Mouse (Mus musculus) hindbrain, embryonic 14.5 days (tissue): ENCODE measurements at regions not wholly inside any gene's neighbourhood (a gene's known extent, or its start where the extent isn't known, plus 50 kb on each side); places are given as distances from the start of the nearest gene placed in this dataset.

Experiments used
- ATAC-seq: fragments of 200-750 bp; cut with Nextera tagmentation; 2 replicates; pipeline ENCODE4 v1.8.0; 2017; ENCODE audit warnings: moderate number of reproducible peaks, mild to moderate bottlenecking, moderate TSS enrichment, moderate library complexity; ENCODE audit not compliant: low FRiP score
- DNase-seq: peaks from one replicate; pipeline ENCODE4 v3.0.0-alpha.2; 2015; ENCODE audit warnings: low spot score
- H3K27ac ChIP-seq: fragments of 300-500 bp; sonication (generic); 2 replicates; pipeline ENCODE4 v1.5.1; 2014; ENCODE audit warnings: mild to moderate bottlenecking, moderate library complexity
- H3K27me3 ChIP-seq: fragments of 300-500 bp; sonication (generic); 2 replicates; pipeline ENCODE4 v1.6.1; 2014; ENCODE audit warnings: mild to moderate bottlenecking, low read length, mixed read lengths; ENCODE audit not compliant: control insufficient read depth, insufficient read depth
- H3K36me3 ChIP-seq: fragments of 300-500 bp; sonication (generic); replicated peaks from 2 replicates; pipeline ENCODE4 v1.6.1; 2014; ENCODE audit not compliant: control insufficient read depth, insufficient read depth
- H3K4me1 ChIP-seq: fragments of 300-500 bp; sonication (generic); replicated peaks from 2 replicates; pipeline ENCODE4 v1.6.1; 2014; ENCODE audit warnings: antibody characterized with exemption, low read length, mixed read lengths; ENCODE audit not compliant: control insufficient read depth, insufficient read depth
- H3K4me2 ChIP-seq: fragments of 300-500 bp; sonication (generic); replicated peaks from 2 replicates; pipeline ENCODE4 v1.6.1; 2014; ENCODE audit warnings: mild to moderate bottlenecking, moderate library complexity
- H3K4me3 ChIP-seq: fragments of 300-500 bp; sonication (generic); replicated peaks from 2 replicates; pipeline ENCODE4 v1.5.1; 2014; ENCODE audit warnings: mild to moderate bottlenecking, low read length
- H3K9ac ChIP-seq: fragments of 300-500 bp; sonication (generic); 2 replicates; pipeline ENCODE4 v1.6.1; 2014
- H3K9me3 ChIP-seq: fragments of 300-500 bp; sonication (generic); 2 replicates; pipeline ENCODE4 v1.6.1; 2016; ENCODE audit warnings: low read length; ENCODE audit not compliant: control insufficient read depth
- WGBS: fragments of 180-500 bp; shearing (Covaris S2); extraction: QIAGEN DNeasy Blood & Tissue Kit; methylation state at CpG from one replicate; pipeline ENCODE4 v1.1.7; 2014; 5-methylcytosine and 5-hydroxymethylcytosine counted together

DNA sequence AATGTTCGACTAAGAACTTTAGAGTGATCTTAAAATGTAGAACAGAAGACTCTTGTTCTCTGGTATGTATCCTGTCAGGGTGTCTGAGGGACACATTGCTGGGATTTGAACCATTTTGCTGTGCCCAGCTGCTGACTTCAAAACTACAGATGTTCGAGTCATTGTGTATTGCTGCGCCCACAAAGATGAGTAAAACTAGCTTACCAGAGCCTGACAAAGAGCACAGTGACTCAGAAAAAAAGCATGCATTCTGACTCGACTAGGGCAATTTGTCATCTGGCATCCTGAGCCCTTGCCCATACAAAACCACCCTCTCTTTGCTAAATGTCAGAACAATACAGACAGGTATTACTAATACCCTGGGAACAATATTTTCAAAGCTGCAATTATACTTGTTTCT, 438.6 kb upstream of the Tenm3 start:
- H3K9ac ChIP-seq: no peak overlapping the region
- WGBS: 36% methylated on average over 4 of the region's 4 CpGs
- DNase-seq: no peak
- H3K27ac ChIP-seq: no peak overlapping the region
- no peak overlapping the region for H3K4me3 ChIP-seq
- no peak for ATAC-seq
- no peaks in the 10 kb centered on the region for H3K27me3 ChIP-seq
- H3K36me3 ChIP-seq: no peaks in the 10 kb centered on the region
- H3K9me3 ChIP-seq: no peaks in the 10 kb centered on the region
- no peaks in the 10 kb centered on the region for H3K4me1 ChIP-seq
- no peak overlapping the region for H3K4me2 ChIP-seq

- no peaks in the 10 kb centered on the region for H3K36me3 ChIP-seq
- H3K27ac ChIP-seq: no peak overlapping the region
- no peak overlapping the region for H3K4me2 ChIP-seq
- no peak for DNase-seq
- H3K9ac ChIP-seq: no peak overlapping the region
- no peak for ATAC-seq
- H3K4me3 ChIP-seq: no peak overlapping the region
- no peaks in the 10 kb centered on the region for H3K4me1 ChIP-seq
- no peaks in the 10 kb centered on the region for H3K9me3 ChIP-seq
- WGBS: 55% methylated on average over 5 of the region's 5 CpGs
- H3K27me3 ChIP-seq: no peaks in the 10 kb centered on the region
Measured at GRCm38 (mm10) chr8:49281254-49281653, 437.5 kb upstream of the Tenm3 start.

- Histone ChIP-seq H3K4me1 (no peaks in the 10 kb centered on the region), H3K27ac (no peak overlapping the region), H3K4me3 (no peak overlapping the region), H3K27me3 (no peaks in the 10 kb centered on the region), H3K36me3 (no peaks in the 10 kb centered on the region), H3K4me2 (no peak overlapping the region), H3K9ac (no peak overlapping the region), H3K9me3 (no peaks in the 10 kb centered on the region)
- 70% methylated on average over 4 of the region's 4 CpGs for WGBS
- no peak for DNase-seq
- no peak for ATAC-seq
Measured at GRCm38 (mm10) chr8:49274031-49274430, 430.3 kb upstream of the Tenm3 start.

- H3K4me1 ChIP-seq: no peaks in the 10 kb centered on the region
- no peak for DNase-seq
- no peak overlapping the region for H3K27ac ChIP-seq
- WGBS: 91% methylated on average over 1 of the region's 1 CpGs
- no peak for ATAC-seq
- H3K4me3 ChIP-seq: no peak overlapping the region
- no peaks in the 10 kb centered on the region for H3K9me3 ChIP-seq
- H3K36me3 ChIP-seq: no peaks in the 10 kb centered on the region
- no peaks in the 10 kb centered on the region for H3K27me3 ChIP-seq
- H3K9ac ChIP-seq: no peak overlapping the region
- no peak overlapping the region for H3K4me2 ChIP-seq
Measured at GRCm38 (mm10) chr8:49273109-49273508, 429.4 kb upstream of the Tenm3 start.

DNA sequence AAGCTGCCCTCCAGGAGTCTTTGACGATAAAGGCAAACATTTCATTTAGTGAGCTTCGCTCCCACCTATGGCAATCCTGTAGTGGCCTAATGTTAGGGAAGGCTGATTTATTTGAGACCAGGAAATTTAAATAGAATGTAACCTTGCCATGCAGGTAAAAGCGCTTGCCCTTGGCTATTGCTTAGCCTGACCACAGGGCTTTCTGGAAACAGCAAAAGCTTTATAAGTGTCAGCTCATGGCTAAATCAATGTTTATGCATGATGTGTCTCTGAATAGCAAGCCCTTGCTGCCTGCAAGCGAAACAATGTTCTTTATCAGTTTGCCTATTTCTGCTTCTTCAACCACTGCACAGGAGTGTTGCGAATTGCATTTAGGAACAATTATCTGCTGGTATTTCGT, 419.7 kb upstream of the Tenm3 start:
- ATAC-seq: no peak
- Histone ChIP-seq H3K36me3 (no peaks in the 10 kb centered on the region), H3K27me3 (no peaks in the 10 kb centered on the region), H3K9ac (no peak overlapping the region), H3K27ac (peak overlapping the region; percentile 15; the same call in 1 of the 2 replicates), H3K4me2 (no peak overlapping the region), H3K4me3 (no peak overlapping the region), H3K9me3 (no peaks in the 10 kb centered on the region), H3K4me1 (peaks cover 20% of the 10 kb centered on the region)
- 24% methylated on average over 6 of the region's 6 CpGs for WGBS
- no peak for DNase-seq

GRCm38 (mm10) chr8:49262797-49263196, 419.0 kb upstream of the Tenm3 start:
- ATAC-seq: no peak
- 14% methylated on average over 3 of the region's 3 CpGs for WGBS
- H3K4me1 ChIP-seq: peaks cover 20% of the 10 kb centered on the region
- H3K36me3 ChIP-seq: no peaks in the 10 kb centered on the region
- no peaks in the 10 kb centered on the region for H3K9me3 ChIP-seq
- H3K4me3 ChIP-seq: no peak overlapping the region
- H3K27me3 ChIP-seq: no peaks in the 10 kb centered on the region
- no peak overlapping the region for H3K27ac ChIP-seq
- H3K4me2 ChIP-seq: no peak overlapping the region
- no peak for DNase-seq
- H3K9ac ChIP-seq: no peak overlapping the region

DNA sequence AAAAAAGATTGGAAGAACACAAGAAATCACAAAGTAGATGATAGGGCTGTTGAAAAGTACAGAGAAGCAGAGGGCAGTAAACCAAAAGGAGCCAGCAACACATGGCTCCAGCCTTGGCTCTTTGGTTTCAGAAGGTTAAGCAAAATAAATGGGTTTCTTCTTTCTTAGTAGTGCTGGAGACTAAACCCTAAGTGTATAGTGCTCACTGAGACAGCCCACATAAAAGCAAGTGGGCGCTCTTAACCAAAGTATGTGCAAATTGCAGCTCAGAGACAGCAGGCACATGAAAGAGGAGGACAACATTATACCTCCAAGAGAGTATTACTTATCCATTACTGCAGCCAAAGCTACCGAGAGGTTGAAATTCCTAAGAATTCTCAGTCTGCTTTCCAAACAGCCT, 412.2 kb upstream of the Tenm3 start:
- H3K4me1 ChIP-seq: no peaks in the 10 kb centered on the region
- no peak overlapping the region for H3K4me3 ChIP-seq
- no peaks in the 10 kb centered on the region for H3K27me3 ChIP-seq
- no peak overlapping the region for H3K9ac ChIP-seq
- H3K27ac ChIP-seq: no peak overlapping the region
- H3K36me3 ChIP-seq: no peaks in the 10 kb centered on the region
- no peaks in the 10 kb centered on the region for H3K9me3 ChIP-seq
- H3K4me2 ChIP-seq: no peak overlapping the region
- 96% methylated on average over 2 of the region's 2 CpGs for WGBS
- no peak for ATAC-seq
- DNase-seq: no peak

- Histone ChIP-seq H3K27me3 (no peaks in the 10 kb centered on the region), H3K4me1 (no peaks in the 10 kb centered on the region), H3K4me2 (no peak overlapping the region), H3K36me3 (no peaks in the 10 kb centered on the region), H3K4me3 (no peak overlapping the region), H3K9ac (no peak overlapping the region), H3K9me3 (no peaks in the 10 kb centered on the region), H3K27ac (no peak overlapping the region)
- no peak for DNase-seq
- ATAC-seq: no peak
- WGBS: 30% methylated on average over 3 of the region's 3 CpGs
Measured at GRCm38 (mm10) chr8:49254311-49254828, 410.6 kb upstream of the Tenm3 start.

DNA sequence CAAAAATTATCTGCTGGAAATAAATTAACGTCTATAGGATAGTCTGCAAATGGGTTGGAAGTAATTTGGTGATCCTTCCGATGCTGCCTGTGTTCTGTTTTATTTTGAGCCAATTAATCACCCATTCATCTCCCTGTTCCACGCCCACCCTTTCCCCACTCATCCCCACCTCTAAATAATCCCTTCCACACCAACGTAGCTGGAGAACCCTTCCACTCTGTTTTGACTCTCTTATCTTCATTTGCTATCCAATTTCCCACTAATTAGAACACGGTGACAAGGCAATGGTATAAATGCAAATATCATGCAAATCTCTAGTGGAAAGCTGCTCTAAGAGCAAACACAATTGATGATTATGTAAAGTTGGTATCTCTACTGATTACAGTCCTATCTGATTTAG, 399.3 kb upstream of the Tenm3 start:
- Histone ChIP-seq H3K4me3 (no peak overlapping the region), H3K27me3 (no peaks in the 10 kb centered on the region), H3K9me3 (no peaks in the 10 kb centered on the region), H3K4me2 (no peak overlapping the region), H3K36me3 (no peaks in the 10 kb centered on the region), H3K4me1 (no peaks in the 10 kb centered on the region), H3K27ac (no peak overlapping the region), H3K9ac (no peak overlapping the region)
- no peak for ATAC-seq
- DNase-seq: no peak
- WGBS: 29% methylated on average over 5 of the region's 5 CpGs

- DNase-seq (no peak), ATAC-seq (no peak)
- 36% methylated on average over 4 of the region's 4 CpGs for WGBS
- Histone ChIP-seq H3K4me3 (no peak overlapping the region), H3K9me3 (no peaks in the 10 kb centered on the region), H3K9ac (no peak overlapping the region), H3K27ac (0 out of 2 replicates have a peak overlapping the region, but pooled peaks have one; percentile 35), H3K27me3 (0 out of 2 replicates have a peak, but pooled peaks cover 4% of the 10 kb centered on the region), H3K4me1 (peaks cover 3% of the 10 kb centered on the region; the same call in 1 of the 2 replicates), H3K4me2 (no peak overlapping the region), H3K36me3 (no peaks in the 10 kb centered on the region)
Measured at GRCm38 (mm10) chr8:49236822-49237071, 393.0 kb upstream of the Tenm3 start.
